Mouse (Mus musculus) hindlimb bud, embryonic 11.5 days (tissue): ENCODE measurements at regions not wholly inside any gene's neighbourhood (a gene's known extent, or its start where the extent isn't known, plus 50 kb on each side); places are given as distances from the start of the nearest gene placed in this dataset.

Source experiments
- DNase-seq: peaks from one replicate; pipeline ENCODE4 v3.0.0-alpha.2; 2012; ENCODE audit warnings: low read depth, low spot score; ENCODE audit errors: extremely low spot score

- no peak for DNase-seq
Observed at GRCm38 (mm10) chr12:12820668-12821351, 120.9 kb downstream of the Mycn start.

- DNase-seq, result no peak
Observed at GRCm38 (mm10) chr12:12819746-12820145, 122.0 kb downstream of the Mycn start.

DNA sequence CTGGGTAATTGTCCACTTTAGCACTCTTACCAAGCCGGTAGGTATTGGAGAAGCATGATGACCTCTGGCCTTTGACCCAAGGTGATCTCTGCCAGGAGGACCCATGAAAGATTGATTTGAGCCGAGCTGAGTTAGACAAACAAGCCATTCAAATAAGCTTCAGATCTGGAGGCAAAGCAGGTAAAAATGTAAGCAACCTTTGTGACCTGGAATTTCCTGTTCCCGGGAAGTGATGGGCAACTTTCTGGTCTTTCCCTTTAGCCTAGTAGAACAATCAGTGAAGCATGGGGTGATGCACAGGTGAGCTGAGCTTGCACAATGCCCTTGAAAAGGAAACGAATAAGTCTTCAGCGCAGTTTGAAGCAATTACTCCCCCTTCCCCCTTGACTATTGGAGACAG is 127.0 kb downstream of the Mycn start:
- no peak for DNase-seq

GRCm38 (mm10) chr12:12812873-12813272 is 128.8 kb downstream of the Mycn start:
- no peak for DNase-seq

GRCm38 (mm10) chr12:12810943-12811342 is 130.8 kb downstream of the Mycn start:
- no peak for DNase-seq

GRCm38 (mm10) chr12:12810159-12810885 is 131.4 kb downstream of the Mycn start:
- DNase-seq, result no peak

- no peak for DNase-seq
Observed at GRCm38 (mm10) chr12:12808120-12808519, 133.6 kb downstream of the Mycn start.

DNA sequence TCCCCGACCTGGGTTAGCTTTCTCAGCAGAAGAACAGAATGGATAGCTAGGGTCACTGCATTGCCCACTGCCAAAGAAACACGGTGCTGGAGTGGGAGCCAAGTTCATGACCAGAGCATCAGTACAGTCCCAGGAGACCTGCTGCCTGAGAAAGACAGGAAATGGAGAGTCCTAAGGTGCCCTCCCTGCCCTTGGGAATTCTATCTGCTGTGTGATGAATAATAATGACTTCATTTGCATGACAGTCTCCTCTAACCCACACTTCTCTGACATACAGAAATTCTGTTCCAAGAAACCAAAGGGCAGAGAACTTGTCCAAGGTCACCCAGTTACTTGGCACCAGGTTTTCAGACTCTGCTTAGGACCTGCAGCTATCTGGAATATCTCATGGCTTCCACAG is 138.1 kb downstream of the Mycn start:
- no peak for DNase-seq

DNA sequence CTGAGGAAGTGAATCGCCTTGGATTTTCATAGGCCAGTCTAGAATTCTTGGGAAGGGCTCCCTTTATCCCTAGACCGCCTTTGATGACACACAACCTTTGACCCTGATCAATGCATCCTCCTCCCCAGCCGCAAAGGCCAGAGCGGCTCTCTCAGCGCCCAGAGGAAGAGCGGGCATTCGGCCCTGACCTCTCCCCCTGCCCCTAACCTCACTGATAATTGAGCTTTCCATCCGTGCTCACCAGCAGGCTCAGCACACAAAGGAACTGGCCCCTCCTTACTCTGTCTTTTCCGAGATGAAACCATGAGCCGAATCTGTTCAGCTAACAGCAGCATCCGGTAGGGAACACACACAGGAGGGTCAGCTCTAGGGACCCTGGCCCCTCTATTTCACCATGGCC is 139.3 kb downstream of the Mycn start:
- no peak for DNase-seq

GRCm38 (mm10) chr12:12801700-12802099 is 140.0 kb downstream of the Mycn start:
- DNase-seq, result no peak

DNA sequence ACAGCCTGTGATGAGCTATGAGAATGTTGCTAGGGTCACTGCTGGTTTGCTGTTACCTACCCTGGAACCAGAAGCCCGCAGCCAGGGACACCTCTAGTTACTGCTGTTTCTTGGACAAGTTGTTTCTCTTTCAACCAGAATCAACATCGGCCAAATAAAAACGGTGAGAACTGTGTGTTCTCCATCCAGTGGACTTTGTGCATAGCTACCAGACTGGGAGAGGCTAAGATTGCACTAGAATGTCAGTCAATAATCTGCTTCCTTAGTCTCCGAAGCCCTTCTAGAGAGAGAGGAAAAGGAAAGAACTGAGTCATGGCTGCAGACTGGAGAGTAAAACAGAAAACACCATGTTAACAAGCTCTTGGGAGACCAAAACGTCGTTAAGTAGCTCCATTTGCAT is 141.6 kb downstream of the Mycn start:
- no peak for DNase-seq

DNA sequence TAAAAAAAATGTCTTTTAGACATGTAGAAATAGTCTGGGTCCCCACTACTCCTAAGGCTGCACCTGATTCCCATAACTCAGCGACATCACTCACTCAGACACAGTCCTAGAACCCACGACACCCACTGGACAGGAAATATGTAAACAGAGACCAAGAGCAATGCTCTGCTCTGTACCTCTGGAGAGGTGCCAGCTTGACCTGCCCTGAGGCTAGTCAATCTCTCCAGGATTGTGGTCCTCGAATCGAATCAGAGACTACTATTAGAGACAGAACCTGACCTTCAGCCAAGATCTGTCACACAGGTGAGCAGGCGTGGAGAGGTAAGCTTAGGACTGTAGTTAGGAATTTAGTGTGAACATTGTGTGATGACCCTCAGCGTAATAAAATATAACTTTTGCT is 152.7 kb downstream of the Mycn start:
- no peak for DNase-seq

- no peak for DNase-seq
Observed at GRCm38 (mm10) chr12:12788263-12788852, 153.4 kb downstream of the Mycn start.

- DNase-seq, result no peak
Observed at GRCm38 (mm10) chr12:12787608-12788262, 154.0 kb downstream of the Mycn start.

DNA sequence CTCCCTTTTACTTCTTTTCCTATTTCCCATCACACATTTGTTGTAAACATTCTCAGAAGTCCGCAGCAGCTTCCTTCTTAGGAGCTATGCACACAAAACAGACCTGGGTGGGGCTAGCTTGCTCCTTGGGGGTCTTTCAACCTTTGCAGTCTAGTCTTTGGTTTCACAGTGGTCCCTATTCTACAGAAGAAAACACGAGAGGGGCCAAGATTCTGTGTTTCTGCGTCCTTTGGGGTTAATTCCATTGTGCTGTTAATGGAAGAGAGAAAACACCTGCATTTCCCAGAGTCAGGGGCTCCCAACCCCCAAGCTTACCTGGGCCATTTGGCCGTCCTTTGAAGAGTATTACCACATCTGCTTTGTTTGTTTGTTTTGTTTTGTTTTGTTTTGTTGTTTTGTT is 154.6 kb downstream of the Mycn start:
- no peak for DNase-seq

- no peak for DNase-seq
Observed at GRCm38 (mm10) chr12:12783699-12784605, 157.8 kb downstream of the Mycn start.

DNA sequence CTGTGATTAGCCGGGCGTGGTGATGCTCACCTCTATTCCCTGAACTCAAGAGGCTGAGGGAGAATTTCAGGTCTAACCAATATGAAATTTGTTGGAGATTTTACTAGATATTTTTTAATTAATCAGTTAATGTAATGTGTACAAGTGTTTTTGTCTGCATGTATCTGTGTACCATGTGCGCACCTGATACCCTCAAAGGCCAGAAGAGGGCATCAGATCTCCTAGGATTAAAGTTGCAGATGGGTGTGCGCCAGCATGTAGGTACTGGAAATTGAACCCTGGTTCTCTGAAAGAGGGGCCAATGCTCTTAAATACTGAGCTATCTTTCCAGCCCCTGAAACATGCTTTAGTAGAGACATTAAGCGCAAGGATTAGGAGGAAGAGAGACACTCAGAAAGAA is 160.2 kb downstream of the Mycn start:
- DNase-seq, result no peak

DNA sequence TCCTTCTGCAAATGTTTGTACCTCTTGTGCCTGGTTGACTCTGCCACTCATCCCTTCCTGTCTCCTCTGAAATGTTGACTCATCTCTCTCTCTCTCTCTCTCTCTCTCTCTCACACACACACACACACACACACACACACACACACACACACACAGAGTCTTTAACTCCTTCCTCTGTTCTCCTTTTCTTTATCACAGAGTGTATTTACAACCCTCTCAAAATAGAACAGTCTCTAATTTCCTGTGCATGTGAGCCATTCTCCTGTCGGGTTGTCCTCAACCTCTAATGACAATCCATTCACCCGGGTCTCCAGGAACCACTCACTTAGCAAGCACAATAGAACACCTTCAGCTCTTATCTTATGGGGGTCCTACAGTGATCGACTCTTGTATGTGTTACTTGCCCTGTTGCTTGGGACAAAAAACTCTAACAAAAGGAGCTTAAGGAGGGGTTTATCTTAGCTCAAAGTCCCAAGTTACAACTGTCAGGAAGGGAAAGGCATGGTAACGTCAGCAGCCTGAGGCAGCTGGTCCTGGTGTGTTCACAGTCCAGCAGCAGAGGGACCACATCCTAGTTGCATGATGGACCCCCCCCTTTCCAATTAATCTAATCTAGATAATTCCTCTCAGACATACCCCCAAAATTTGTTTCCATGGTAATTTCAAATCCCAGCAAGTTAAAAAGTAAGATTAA is 163.0 kb downstream of the Mycn start:
- DNase-seq, result no peak

- no peak for DNase-seq
Observed at GRCm38 (mm10) chr12:12777422-12777821, 164.3 kb downstream of the Mycn start.

DNA sequence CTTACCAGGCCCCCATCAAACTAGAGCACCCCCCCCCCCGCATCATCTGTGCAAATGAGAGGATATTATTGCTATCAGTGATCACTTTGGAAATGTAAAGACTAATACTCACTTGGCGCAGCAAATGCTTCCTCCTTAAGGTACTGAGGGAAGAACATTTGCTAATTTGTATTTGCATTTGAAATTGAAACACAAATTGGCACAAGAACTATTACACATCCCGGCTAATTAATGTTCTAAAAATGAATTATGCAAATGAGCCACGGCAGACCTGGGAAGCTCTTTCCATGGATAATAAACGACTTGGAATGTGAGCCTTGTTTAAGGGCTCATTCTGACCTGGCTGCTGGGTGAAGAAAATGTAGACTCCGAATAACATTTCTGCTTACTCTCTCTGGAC is 164.9 kb downstream of the Mycn start:
- DNase-seq, result no peak
